Mouse (Mus musculus) embryonic facial prominence, embryonic 10.5 days (tissue): Measurements from ENCODE around the gene Nxn. TPM values are rescaled to one million over a fixed set of nuclear protein-coding genes. Genes with fewer than 3 reads are reported as not detected.
A peak's percentile ranks its signal among the peaks of the same experiment; 100 is the strongest.

Source experiments
- DNase-seq: peaks from one replicate; pipeline ENCODE4 v3.0.0-alpha.2; 2017; ENCODE audit warnings: low spot score
- H3K27ac ChIP-seq: fragments of 300-500 bp; sonication (generic); replicated peaks from 2 replicates; pipeline ENCODE4 v1.5.1; 2016; ENCODE audit warnings: mild to moderate bottlenecking
- H3K27me3 ChIP-seq: fragments of 300-500 bp; sonication (generic); replicated peaks from 2 replicates; pipeline ENCODE4 v1.6.1; 2016; ENCODE audit warnings: low read depth, mild to moderate bottlenecking; ENCODE audit not compliant: poor library complexity, severe bottlenecking
- H3K36me3 ChIP-seq: fragments of 300-500 bp; sonication (generic); replicated peaks from 2 replicates; pipeline ENCODE4 v1.6.1; 2016; ENCODE audit warnings: mild to moderate bottlenecking, moderate library complexity
- H3K4me1 ChIP-seq: fragments of 300-500 bp; sonication (generic); 2 replicates; pipeline ENCODE4 v1.6.1; 2016
- H3K4me3 ChIP-seq: fragments of 300-500 bp; sonication (generic); 2 replicates; pipeline ENCODE4 v1.5.1; 2016; ENCODE audit warnings: mild to moderate bottlenecking, moderate library complexity
- H3K9me3 ChIP-seq: fragments of 300-500 bp; sonication (generic); 2 replicates; pipeline ENCODE4 v1.6.1; 2016; ENCODE audit warnings: mild to moderate bottlenecking
- WGBS: fragments of 180-500 bp; shearing (Covaris S2); methylation state at CpG from one replicate; pipeline ENCODE4 v1.1.7; 2016; 5-methylcytosine and 5-hydroxymethylcytosine counted together
- polyA plus RNA-seq: library from polyadenylated mRNA; unstranded; fragments of >200 nt; fragmentation: Nextera tagmentation; extraction: Ambion mirVana; gene quantifications from 2 replicates; pipeline ENCODE4 v1.2.1, GENCODE M21; 2016

Gene Nxn
- polyA plus RNA-seq, 1 experiment from 2014 or later, result 42.0 TPM

DNA sequence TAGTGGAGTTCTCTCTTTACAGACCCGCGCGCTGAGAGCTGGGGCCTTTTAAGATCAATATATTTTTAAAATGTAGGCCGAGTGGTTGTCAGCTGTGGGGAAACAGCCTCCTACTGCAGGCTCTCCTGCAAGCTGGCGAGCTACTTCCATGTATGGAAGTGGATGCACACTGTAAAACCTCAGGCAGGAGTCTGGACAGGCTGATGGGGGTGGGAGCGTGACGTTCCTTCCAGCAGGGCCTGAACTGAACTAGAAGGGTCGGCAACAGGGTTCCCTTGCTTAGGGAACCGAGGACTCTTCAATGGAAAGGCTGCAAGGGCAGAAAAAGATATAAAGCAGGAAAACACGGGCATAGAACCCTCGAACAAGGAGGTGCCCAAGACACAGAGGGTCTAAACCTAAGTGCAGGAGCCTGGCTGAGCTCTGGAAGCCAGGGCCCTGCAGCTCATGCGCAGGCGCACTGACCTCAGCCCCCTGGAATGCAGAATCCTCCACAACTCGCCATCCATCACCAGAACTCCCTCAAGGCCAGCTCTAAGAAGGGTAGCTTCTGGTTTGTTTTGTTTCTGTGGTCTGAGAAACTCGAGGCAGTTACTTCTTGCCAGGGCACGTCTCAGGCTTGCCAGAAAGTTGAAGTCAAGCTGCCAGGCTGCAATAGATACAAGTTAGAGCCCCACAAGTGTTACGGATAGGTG, 24.3 kb downstream of the Nxn start:
- H3K4me3 ChIP-seq, result no peak overlapping the region
- peaks cover 69% of the 10 kb centered on the region for H3K4me1 ChIP-seq
- no peaks in the 10 kb centered on the region for H3K9me3 ChIP-seq
- no peaks in the 10 kb centered on the region for H3K27me3 ChIP-seq
- peaks cover 9% of the 10 kb centered on the region; the same call in 1 of the 2 replicates for H3K36me3 ChIP-seq
- peak overlapping the region; percentile 79 for H3K27ac ChIP-seq
- WGBS, result 63% methylated on average over 17 of the region's 17 CpGs
- DNase-seq, result peak; percentile 80

DNA sequence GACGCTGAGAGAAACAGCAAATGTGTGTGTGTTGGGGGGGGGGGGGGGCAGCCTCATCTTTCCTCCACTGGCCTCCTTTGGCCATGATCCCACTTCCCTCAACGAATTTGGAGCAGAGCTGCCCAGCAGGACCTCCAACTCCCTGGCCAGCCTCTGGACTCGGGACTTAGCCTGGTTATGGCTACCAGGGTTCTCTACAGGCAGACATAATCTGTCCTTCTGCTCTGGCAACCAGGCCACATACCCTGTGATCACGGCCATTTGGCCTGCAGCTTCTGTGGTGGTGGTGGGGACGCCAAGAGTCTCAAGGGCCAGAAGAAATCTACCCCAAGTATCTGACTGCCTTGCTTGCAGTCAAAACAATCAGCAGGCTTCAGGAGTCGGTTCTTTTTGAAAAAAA, 26.4 kb downstream of the Nxn start:
- WGBS, result 66% methylated on average over 6 of the region's 6 CpGs
- Histone ChIP-seq H3K9me3 (no peaks in the 10 kb centered on the region), H3K27me3 (no peaks in the 10 kb centered on the region), H3K4me3 (no peak overlapping the region), H3K27ac (peak overlapping the region; percentile 44; the same call in 1 of the 2 replicates), H3K4me1 (peaks cover 69% of the 10 kb centered on the region), H3K36me3 (peaks cover 9% of the 10 kb centered on the region; the same call in 1 of the 2 replicates)
- DNase-seq, result no peak

DNA sequence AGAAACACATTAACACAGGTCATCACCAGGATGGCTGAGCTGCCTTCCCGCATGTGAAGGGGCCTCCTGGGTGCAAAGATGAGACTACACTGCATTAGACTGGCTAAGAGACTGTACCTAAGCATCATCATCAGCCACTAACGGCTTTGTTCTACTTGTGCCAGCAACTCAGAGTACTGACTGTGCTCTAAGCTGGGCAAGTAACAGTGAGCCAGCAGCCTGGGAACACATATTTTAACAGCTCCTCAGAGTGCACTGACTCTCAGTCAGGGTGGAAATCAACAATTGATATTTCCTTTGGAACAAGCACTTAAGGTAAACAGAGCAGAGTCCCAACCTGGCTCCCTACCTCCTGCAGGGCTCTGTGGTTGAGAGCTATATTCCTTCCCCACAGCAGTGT, 26.8 kb downstream of the Nxn start:
- Histone ChIP-seq H3K4me1 (peaks cover 65% of the 10 kb centered on the region), H3K36me3 (peaks cover 9% of the 10 kb centered on the region; the same call in 1 of the 2 replicates), H3K27ac (no peak overlapping the region; the same call in 1 of the 2 replicates), H3K4me3 (no peak overlapping the region), H3K9me3 (no peaks in the 10 kb centered on the region), H3K27me3 (no peaks in the 10 kb centered on the region)
- DNase-seq, result no peak
- WGBS, result 86% methylated on average over 2 of the region's 2 CpGs

DNA sequence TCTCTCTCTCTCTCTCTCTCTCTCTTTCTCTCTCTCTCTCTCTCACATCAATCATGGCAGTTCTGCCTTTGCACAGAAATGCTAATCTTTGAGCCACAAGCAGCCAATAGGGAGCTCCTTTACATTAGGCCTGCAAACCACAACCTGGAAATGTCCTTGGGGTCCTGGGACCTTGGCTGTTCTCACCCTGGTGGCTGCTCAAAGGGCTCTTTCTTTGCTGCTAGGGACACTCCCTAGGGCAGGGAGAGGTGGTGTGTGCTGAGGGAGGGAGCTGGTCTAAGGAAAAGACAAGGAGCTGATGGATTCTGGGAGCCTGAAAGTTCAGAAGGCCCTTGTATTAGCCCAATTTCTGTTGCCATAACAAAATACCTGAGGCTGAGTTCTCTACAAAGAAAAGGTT, 28.4 kb downstream of the Nxn start:
- Histone ChIP-seq H3K9me3 (no peaks in the 10 kb centered on the region), H3K27me3 (no peaks in the 10 kb centered on the region), H3K4me1 (peaks cover 59% of the 10 kb centered on the region), H3K36me3 (peaks cover 20% of the 10 kb centered on the region), H3K27ac (0 out of 2 replicates have a peak overlapping the region, but pooled peaks have one; percentile 35), H3K4me3 (no peak overlapping the region)
- DNase-seq, result no peak

DNA sequence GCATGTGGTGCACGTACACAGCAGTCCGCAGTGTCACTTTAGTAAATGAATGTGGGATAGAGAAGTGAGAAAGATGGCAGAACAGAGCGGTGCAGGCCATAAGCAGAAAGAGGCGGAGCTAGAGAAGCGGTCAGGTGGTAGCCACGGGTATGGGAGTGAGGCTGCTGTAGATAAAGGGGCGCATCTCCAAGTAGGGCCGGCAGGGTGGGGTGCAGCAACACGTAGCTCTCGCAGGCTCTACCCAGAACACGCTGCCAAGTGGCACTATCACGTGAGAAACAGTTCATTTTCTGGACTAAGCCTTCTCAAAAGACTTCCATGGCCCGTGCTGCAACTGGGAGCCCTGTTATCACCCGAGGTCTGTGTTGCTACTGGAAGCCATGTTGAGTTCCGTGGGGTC, 32.2 kb downstream of the Nxn start:
- Histone ChIP-seq H3K4me3 (no peak overlapping the region), H3K36me3 (peaks cover 14% of the 10 kb centered on the region), H3K9me3 (no peaks in the 10 kb centered on the region), H3K4me1 (peaks cover 54% of the 10 kb centered on the region), H3K27me3 (no peaks in the 10 kb centered on the region), H3K27ac (no peak overlapping the region; the same call in 1 of the 2 replicates)
- 94% methylated on average over 15 of the region's 15 CpGs for WGBS
- no peak for DNase-seq

DNA sequence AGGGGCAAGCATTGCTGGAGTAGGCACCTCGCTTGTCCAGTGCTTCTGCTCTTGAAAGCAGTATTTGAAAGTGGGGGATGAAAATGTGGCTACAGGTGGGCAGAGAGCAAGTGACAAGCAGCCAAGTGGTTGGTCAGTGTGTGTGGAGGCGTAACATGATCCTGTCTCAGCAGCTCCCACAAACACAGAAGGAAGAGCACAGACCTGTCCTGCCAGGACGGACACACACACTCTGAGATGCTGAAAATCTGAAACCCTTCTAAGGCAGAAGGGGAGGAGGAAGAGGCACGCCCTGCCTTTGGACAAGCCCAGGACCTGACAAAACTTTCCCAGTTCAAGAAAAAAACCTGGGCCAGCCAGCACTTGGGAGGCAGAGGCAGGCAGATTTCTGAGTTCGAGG, 34.9 kb downstream of the Nxn start:
- no peaks in the 10 kb centered on the region for H3K27me3 ChIP-seq
- DNase-seq, result no peak
- H3K36me3 ChIP-seq, result peaks cover 14% of the 10 kb centered on the region
- no peaks in the 10 kb centered on the region for H3K9me3 ChIP-seq
- 73% methylated on average over 5 of the region's 5 CpGs for WGBS
- no peak overlapping the region for H3K4me3 ChIP-seq
- H3K27ac ChIP-seq, result no peak overlapping the region; the same call in 1 of the 2 replicates
- H3K4me1 ChIP-seq, result peaks cover 56% of the 10 kb centered on the region

DNA sequence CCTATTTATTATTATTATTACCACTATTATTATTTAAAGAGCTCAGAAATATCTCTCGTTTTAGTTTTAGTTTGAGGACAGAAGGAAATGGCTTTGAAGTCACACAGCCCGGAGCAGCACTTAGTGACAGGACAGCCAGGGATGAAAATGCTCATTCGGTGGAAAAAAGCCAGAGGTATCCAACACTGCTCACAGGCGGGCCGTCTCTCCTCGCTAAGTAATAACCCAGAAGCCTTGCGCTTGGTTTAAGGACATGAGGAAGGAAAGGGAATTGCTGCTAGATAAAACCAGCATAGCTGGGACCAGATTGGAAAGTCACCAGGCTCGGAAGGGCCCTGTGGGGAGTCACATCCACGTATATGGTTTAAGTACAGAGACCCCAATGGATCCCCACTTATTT, 35.3 kb downstream of the Nxn start:
- no peaks in the 10 kb centered on the region for H3K27me3 ChIP-seq
- no peak overlapping the region; the same call in 1 of the 2 replicates for H3K27ac ChIP-seq
- H3K4me1 ChIP-seq, result peaks cover 59% of the 10 kb centered on the region
- no peak overlapping the region for H3K4me3 ChIP-seq
- 36% methylated on average over 9 of the region's 9 CpGs for WGBS
- peaks cover 14% of the 10 kb centered on the region for H3K36me3 ChIP-seq
- no peaks in the 10 kb centered on the region for H3K9me3 ChIP-seq
- DNase-seq, result no peak

DNA sequence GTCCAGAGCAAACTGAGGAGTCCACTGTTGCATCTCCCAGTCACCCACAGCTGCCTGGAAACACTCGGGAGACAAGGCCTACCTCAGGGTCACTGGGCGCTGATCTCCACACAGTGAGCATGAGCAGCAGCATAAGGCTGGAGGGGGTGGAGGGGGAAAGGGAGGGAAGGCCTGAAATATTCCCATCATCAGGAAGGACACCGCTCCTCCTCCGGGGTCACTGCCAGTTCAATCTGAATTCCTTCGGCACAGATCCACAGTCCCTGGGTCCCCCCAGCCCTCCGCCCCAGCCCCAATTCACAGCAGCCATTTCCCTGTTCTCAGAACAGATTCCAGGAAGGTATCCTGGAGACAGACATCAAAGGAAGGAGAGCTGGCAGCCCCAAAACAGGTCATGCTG, 35.8 kb downstream of the Nxn start:
- H3K36me3 ChIP-seq, result peaks cover 14% of the 10 kb centered on the region
- peak overlapping the region; percentile 77 for H3K27ac ChIP-seq
- WGBS, result 24% methylated on average over 6 of the region's 6 CpGs
- peaks cover 64% of the 10 kb centered on the region for H3K4me1 ChIP-seq
- H3K9me3 ChIP-seq, result no peaks in the 10 kb centered on the region
- no peaks in the 10 kb centered on the region for H3K27me3 ChIP-seq
- DNase-seq, result peak; percentile 60
- H3K4me3 ChIP-seq, result peak overlapping the region; percentile 23; the same call in 1 of the 2 replicates

DNA sequence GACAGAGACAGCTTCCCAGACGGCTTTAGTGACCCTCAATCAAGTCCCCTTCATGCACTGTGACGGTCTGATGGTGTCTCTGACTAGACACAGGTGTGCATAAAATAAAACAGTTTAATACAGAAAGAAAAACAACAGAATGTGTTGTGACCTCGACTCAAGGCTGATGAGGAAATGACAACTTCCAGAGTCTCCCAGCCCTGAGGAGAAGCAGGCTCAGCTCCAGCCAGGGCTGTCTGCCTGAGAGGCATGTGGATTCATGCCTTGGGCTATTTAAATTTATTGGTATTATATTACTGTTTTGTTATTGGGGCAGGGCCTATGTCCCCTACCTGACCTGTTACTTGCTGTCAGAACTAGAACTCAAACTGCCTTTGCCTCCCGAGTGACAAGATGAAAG, 37.5 kb downstream of the Nxn start:
- no peak overlapping the region for H3K4me3 ChIP-seq
- 48% methylated on average over 4 of the region's 4 CpGs for WGBS
- peaks cover 8% of the 10 kb centered on the region for H3K36me3 ChIP-seq
- DNase-seq, result no peak
- no peaks in the 10 kb centered on the region for H3K9me3 ChIP-seq
- peaks cover 79% of the 10 kb centered on the region for H3K4me1 ChIP-seq
- H3K27me3 ChIP-seq, result no peaks in the 10 kb centered on the region
- no peak overlapping the region for H3K27ac ChIP-seq

DNA sequence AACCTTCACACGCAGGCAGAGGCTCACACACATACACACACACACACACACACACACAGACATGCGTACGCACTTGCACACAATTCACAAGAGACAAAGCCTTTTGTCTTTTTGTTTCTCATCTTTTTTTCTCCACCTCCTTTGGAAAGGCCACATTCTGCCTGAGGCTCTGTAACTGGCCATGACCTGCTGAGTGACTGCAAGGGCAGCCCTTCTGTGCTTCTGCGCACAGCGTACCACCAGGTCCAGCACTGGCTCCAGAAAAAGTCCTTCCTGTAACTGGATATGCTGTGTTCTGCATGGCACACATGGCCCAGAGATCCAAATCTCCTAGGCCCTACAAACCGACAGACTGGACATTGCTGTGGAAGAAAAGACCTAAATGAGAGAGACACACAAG, 38.7 kb downstream of the Nxn start:
- H3K36me3 ChIP-seq, result peaks cover 6% of the 10 kb centered on the region
- 53% methylated on average over 6 of the region's 6 CpGs for WGBS
- H3K27me3 ChIP-seq, result no peaks in the 10 kb centered on the region
- DNase-seq, result no peak
- H3K27ac ChIP-seq, result peak overlapping the region; percentile 49
- no peaks in the 10 kb centered on the region for H3K9me3 ChIP-seq
- H3K4me1 ChIP-seq, result peaks cover 87% of the 10 kb centered on the region
- no peak overlapping the region for H3K4me3 ChIP-seq

DNA sequence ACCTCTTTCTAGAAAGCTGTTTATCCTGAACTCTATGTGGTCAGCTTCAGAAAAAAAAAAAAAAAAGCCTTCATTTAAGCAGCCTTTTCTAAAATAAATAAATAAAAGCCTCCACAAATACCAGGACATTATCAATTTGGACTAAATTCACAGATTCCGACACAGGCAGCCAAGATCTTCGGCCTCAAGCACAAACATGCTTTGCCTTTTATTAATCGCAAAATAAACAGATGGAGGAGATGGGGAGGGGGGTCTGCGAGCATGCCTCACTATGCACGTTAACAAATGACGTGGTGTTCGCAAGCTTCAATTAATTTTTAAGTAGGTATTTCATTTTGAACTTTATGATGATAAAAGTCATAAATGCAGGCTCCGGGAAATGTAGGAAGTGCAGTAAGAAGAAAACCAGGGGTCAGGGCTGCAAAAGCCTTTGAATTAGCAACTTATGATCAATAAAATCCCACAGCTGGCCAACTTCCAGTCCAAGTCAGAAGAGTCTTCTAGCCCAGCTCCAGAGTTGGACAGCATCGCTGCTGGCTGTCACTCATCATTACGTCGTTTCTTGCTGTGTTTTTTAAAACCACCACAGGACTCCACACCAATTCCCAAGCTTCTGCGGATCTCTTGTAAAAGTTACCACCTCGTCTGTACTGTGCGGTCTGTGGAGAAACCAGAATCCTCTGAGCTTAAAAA, 40.2 kb downstream of the Nxn start:
- DNase-seq, result no peak
- H3K27me3 ChIP-seq, result no peaks in the 10 kb centered on the region
- WGBS, result 63% methylated on average over 14 of the region's 14 CpGs
- no peak overlapping the region for H3K4me3 ChIP-seq
- peaks cover 8% of the 10 kb centered on the region; the same call in 1 of the 2 replicates for H3K36me3 ChIP-seq
- H3K4me1 ChIP-seq, result peaks cover 88% of the 10 kb centered on the region
- H3K27ac ChIP-seq, result no peak overlapping the region
- no peaks in the 10 kb centered on the region for H3K9me3 ChIP-seq

DNA sequence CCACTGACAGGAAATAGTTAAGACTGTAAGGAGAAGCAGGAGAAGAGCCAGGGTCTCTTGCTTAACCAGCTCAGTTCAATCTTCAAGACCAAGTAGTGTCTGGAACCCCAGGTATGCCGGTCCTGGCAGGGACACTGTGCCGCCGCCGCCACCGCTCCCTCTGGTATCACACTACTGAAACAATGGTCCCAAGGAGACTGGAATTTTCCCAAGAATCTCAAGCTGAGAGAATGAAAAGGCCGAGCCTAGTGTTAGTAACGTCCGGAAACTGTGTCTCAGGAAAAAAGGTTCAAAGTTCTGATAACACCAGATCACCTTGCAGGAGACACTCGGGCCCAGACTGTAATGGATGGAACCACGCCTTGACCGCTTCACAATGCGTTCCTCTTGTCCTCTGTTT, 41.5 kb downstream of the Nxn start:
- Histone ChIP-seq H3K27me3 (no peaks in the 10 kb centered on the region), H3K27ac (no peak overlapping the region; the same call in 1 of the 2 replicates), H3K36me3 (peaks cover 8% of the 10 kb centered on the region; the same call in 1 of the 2 replicates), H3K9me3 (no peaks in the 10 kb centered on the region), H3K4me3 (no peak overlapping the region), H3K4me1 (peaks cover 88% of the 10 kb centered on the region)
- DNase-seq, result no peak
- 67% methylated on average over 12 of the region's 12 CpGs for WGBS

DNA sequence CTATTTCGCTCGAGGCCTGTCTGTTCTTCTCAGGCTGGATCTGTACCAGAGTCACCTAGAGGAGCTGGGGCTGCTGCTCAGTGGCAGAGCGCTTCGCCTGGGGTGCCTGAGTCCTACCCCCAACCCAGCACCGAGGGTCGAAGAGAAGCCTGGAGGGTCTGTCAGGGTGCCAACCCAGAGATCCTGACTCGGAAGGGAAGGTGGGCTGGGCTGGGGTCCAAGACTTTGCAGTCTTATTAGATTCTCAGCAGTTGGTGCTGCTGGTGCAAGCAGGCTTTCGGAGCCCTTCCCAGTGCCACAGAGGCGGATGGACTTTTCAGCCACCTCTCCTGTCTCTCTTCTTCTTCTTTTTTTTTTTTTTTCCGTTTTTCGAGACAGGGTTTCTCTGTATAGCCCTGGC, 42.8 kb downstream of the Nxn start:
- no peak overlapping the region for H3K4me3 ChIP-seq
- no peaks in the 10 kb centered on the region for H3K27me3 ChIP-seq
- no peaks in the 10 kb centered on the region for H3K9me3 ChIP-seq
- H3K36me3 ChIP-seq, result peaks cover 6% of the 10 kb centered on the region; the same call in 1 of the 2 replicates
- peaks cover 93% of the 10 kb centered on the region for H3K4me1 ChIP-seq
- no peak for DNase-seq
- 87% methylated on average over 11 of the region's 11 CpGs for WGBS
- H3K27ac ChIP-seq, result no peak overlapping the region
